In genomic region chr14:98520966-98521365, GRCm38 (mm10) we compare ENCODE assay signal across 16 mouse cellular contexts.
"Had no signal": no experiment of that assay in that cellular context is flagged by ENCODE, and none has a peak within 500 bp of the region (broad histone marks: within the 10 kb centered on the region; RNA-seq: fewer than 3 reads in every experiment).

No protein-coding gene starts in this region.

- H3K9ac ChIP-seq: neural tube, embryonic 13.5 days; neural tube, embryonic 15.5 days; stomach, embryonic 15.5 days had no signal

- H3K4me1 ChIP-seq: neural tube, embryonic 13.5 days; neural tube, embryonic 15.5 days; stomach, embryonic 15.5 days had no signal

- H3K36me3 ChIP-seq: neural tube, embryonic 13.5 days; neural tube, embryonic 15.5 days; stomach, embryonic 15.5 days had no signal

- H3K27ac ChIP-seq: neural tube, embryonic 13.5 days; neural tube, embryonic 15.5 days; stomach, embryonic 15.5 days; stomach, postnatal 0 days had no signal

- H3K4me3 ChIP-seq: neural tube, embryonic 13.5 days; neural tube, embryonic 15.5 days; stomach, embryonic 15.5 days had no signal

- DNase-seq: retina, postnatal 1 day; right cerebral cortex, adult 18-20 months; right cerebral cortex, postnatal 14 days; right cerebral cortex, postnatal 25 days; right cerebral cortex, postnatal 4 days; spleen, adult 18-20 months; thymus, adult 18-20 months; thymus, adult 2 months; thymus, postnatal 14 days; thymus, postnatal 25 days; thymus, postnatal 36 days; thymus, postnatal 4 days had no signal

- H3K9me3 ChIP-seq: neural tube, embryonic 13.5 days; neural tube, embryonic 15.5 days; stomach, embryonic 15.5 days had no signal

- H3K27me3 ChIP-seq: neural tube, embryonic 13.5 days; neural tube, embryonic 15.5 days; stomach, embryonic 15.5 days had no signal

- H3K4me2 ChIP-seq: neural tube, embryonic 13.5 days; neural tube, embryonic 15.5 days; stomach, embryonic 15.5 days had no signal
